Mouse (Mus musculus): ENCODE results near the gene Fxyd3. TPM values are rescaled to one million over a fixed set of nuclear protein-coding genes. Genes with fewer than 3 reads are reported as not detected.

Fxyd3 gene
- total and polyA plus RNA-seq, 3 experiments, result not detected

GRCm38 (mm10) chr7:31098697-31099611 is 22.4 kb upstream of the Fxyd3 start:
- Histone ChIP-seq H3K9ac (ENCODE audit: control insufficient read depth, low read depth, low read length, poor library complexity, severe bottlenecking) (no peak overlapping the region), H3K36me3 (ENCODE audit: control insufficient read depth in 1 of 2, insufficient read depth in 2 of 2, low read length in 2 of 2) (no peaks in the 10 kb centered on the region), H3K79me2 (ENCODE audit: control insufficient read depth, insufficient read depth, low read length, poor library complexity) (no peaks in the 10 kb centered on the region), H3K27ac (ENCODE audit: control insufficient read depth, low read depth, low read length) (no peak overlapping the region), H3K27me3 (ENCODE audit: control insufficient read depth in 1 of 2, insufficient read depth in 2 of 2, low read length in 2 of 2) (no peaks in the 10 kb centered on the region), H3K4me1 (ENCODE audit: control insufficient read depth in 1 of 2, insufficient read depth in 2 of 2, low read length in 2 of 2) (0 out of 4 replicates have a peak, but pooled peaks cover 0 to 2% of the 10 kb centered on the region in 2 experiments), H3K9me3 (replicated peaks; ENCODE audit: insufficient read depth, low read length) (no peaks in the 10 kb centered on the region), H3K4me3 (ENCODE audit: control insufficient read depth in 1 of 2, insufficient read depth in 1 of 2, low read depth in 2 of 2, low read length in 2 of 2) (no peak overlapping the region)
- TF ChIP-seq CTCF (IDR thresholded peaks at IDR 0.05 in 2 of 3, conservative IDR thresholded peaks at IDR 0.05 in 1 of 3; ENCODE audit: control insufficient read depth in 1 of 3, insufficient read depth in 1 of 3, low read depth in 2 of 3, low read length in 3 of 3, poor library complexity in 1 of 3, severe bottlenecking in 1 of 3), result peak; percentile 12 to 36 (median 30); a peak in 5 of 6 replicates
- no peak for TF ChIP-seq HCFC1 (IDR thresholded peaks at IDR 0.05; ENCODE audit: low read depth, low read length)
- no peak for TF ChIP-seq CHD1 (IDR thresholded peaks at IDR 0.05; ENCODE audit: low read depth, low read length)
- TF ChIP-seq NRF1 (IDR thresholded peaks at IDR 0.05; ENCODE audit: insufficient read depth, low read depth, low read length, poor library complexity, severe bottlenecking), result no peak
- no peak for TF ChIP-seq POLR2A (IDR thresholded peaks at IDR 0.05; ENCODE audit: control insufficient read depth in 1 of 2, insufficient read depth in 1 of 2, low read depth in 1 of 2, low read length in 2 of 2, poor library complexity in 1 of 2)
- TF ChIP-seq POLR2AphosphoS5 (IDR thresholded peaks at IDR 0.05; ENCODE audit: borderline replicate concordance, low read depth, low read length), result no peak
- no peak for DNase-seq (ENCODE audit: low read depth, low spot score)

- H3K27me3 ChIP-seq (ENCODE audit: control insufficient read depth in 1 of 2, insufficient read depth in 2 of 2, low read length in 2 of 2), result no peaks in the 10 kb centered on the region
- no peaks in the 10 kb centered on the region for H3K79me2 ChIP-seq (ENCODE audit: control insufficient read depth, insufficient read depth, low read length, poor library complexity)
- H3K9ac ChIP-seq (ENCODE audit: control insufficient read depth, low read depth, low read length, poor library complexity, severe bottlenecking), result no peak overlapping the region
- H3K4me3 ChIP-seq (ENCODE audit: control insufficient read depth in 1 of 2, insufficient read depth in 1 of 2, low read depth in 2 of 2, low read length in 2 of 2), result no peak overlapping the region
- H3K36me3 ChIP-seq (ENCODE audit: control insufficient read depth in 1 of 2, insufficient read depth in 2 of 2, low read length in 2 of 2), result no peaks in the 10 kb centered on the region
- H3K4me1 ChIP-seq (ENCODE audit: control insufficient read depth in 1 of 2, insufficient read depth in 2 of 2, low read length in 2 of 2), result 0 out of 4 replicates have a peak, but pooled peaks cover 0 to 2% of the 10 kb centered on the region in 2 experiments
- DNase-seq (ENCODE audit: low read depth, low spot score), result peak; percentile 89
- no peaks in the 10 kb centered on the region for H3K9me3 ChIP-seq (replicated peaks; ENCODE audit: insufficient read depth, low read length)
- no peak overlapping the region for H3K27ac ChIP-seq (ENCODE audit: control insufficient read depth, low read depth, low read length)
- TF ChIP-seq TBP (IDR thresholded peaks at IDR 0.05; ENCODE audit: low read depth, low read length) (no peak), TAL1 (IDR thresholded peaks at IDR 0.05; ENCODE audit: low read length) (no peak), ELF1 (IDR thresholded peaks at IDR 0.05; ENCODE audit: low read depth, low read length) (no peak), GATA1 (IDR thresholded peaks at IDR 0.05; ENCODE audit: low read depth, low read length) (no peak), RAD21 (IDR thresholded peaks at IDR 0.05; ENCODE audit: low read depth, low read length) (peak; percentile 80), NRF1 (IDR thresholded peaks at IDR 0.05; ENCODE audit: insufficient read depth, low read depth, low read length, poor library complexity, severe bottlenecking) (no peak), MAZ (IDR thresholded peaks at IDR 0.05; ENCODE audit: low read depth, low read length) (no peak; the same call in 1 of the 2 replicates), UBTF (IDR thresholded peaks at IDR 0.05; ENCODE audit: borderline replicate concordance, insufficient read depth, low read depth, low read length) (no peak), CTCF (IDR thresholded peaks at IDR 0.05 in 2 of 3, conservative IDR thresholded peaks at IDR 0.05 in 1 of 3; ENCODE audit: control insufficient read depth in 1 of 3, insufficient read depth in 1 of 3, low read depth in 2 of 3, low read length in 3 of 3, poor library complexity in 1 of 3, severe bottlenecking in 1 of 3) (peak; percentile 71 to 97 (median 93)), KAT2A (conservative IDR thresholded peaks at IDR 0.05; ENCODE audit: low read depth, low read length) (no peak), POLR2A (IDR thresholded peaks at IDR 0.05; ENCODE audit: control insufficient read depth in 1 of 2, insufficient read depth in 1 of 2, low read depth in 1 of 2, low read length in 2 of 2, poor library complexity in 1 of 2) (no peak), JUND (IDR thresholded peaks at IDR 0.05; ENCODE audit: low read depth, low read length) (no peak), MEF2A (IDR thresholded peaks at IDR 0.05; ENCODE audit: extremely low read depth, insufficient replicate concordance, low read depth, low read length, poor library complexity, severe bottlenecking) (no peak), ZMIZ1 (IDR thresholded peaks at IDR 0.05; ENCODE audit: low read depth, low read length) (no peak), ETS1 (IDR thresholded peaks at IDR 0.05; ENCODE audit: low read depth, low read length) (no peak), CHD2 (IDR thresholded peaks at IDR 0.05; ENCODE audit: low read length) (no peak), USF2 (IDR thresholded peaks at IDR 0.05; ENCODE audit: borderline replicate concordance in 1 of 2, insufficient read depth in 1 of 2, low read depth in 1 of 2, low read length in 2 of 2) (no peak), CHD1 (IDR thresholded peaks at IDR 0.05; ENCODE audit: low read depth, low read length) (no peak), MXI1 (IDR thresholded peaks at IDR 0.05; ENCODE audit: low read depth, low read length) (no peak), GABPA (IDR thresholded peaks at IDR 0.05; ENCODE audit: low read depth, low read length) (no peak), EP300 (IDR thresholded peaks at IDR 0.05; ENCODE audit: low read depth in 1 of 2, low read length in 2 of 2) (no peak), NELFE (IDR thresholded peaks at IDR 0.05; ENCODE audit: low read depth, low read length) (no peak), MYB (IDR thresholded peaks at IDR 0.05; ENCODE audit: low read depth, low read length) (no peak), ZC3H11A (IDR thresholded peaks at IDR 0.05; ENCODE audit: low read depth, low read length) (peak; percentile 67)
Measured at GRCm38 (mm10) chr7:31097583-31098248, 21.2 kb upstream of the Fxyd3 start.

All from MEL (cell line).